ENCODE assay signal across 10 mouse cellular contexts in genomic region chr2:24386158-24386963, GRCm38 (mm10). TPM values are rescaled to one million over a fixed set of nuclear protein-coding genes. Genes with fewer than 3 reads are reported as not detected.
DNase-seq lines count a peak whose midpoint lies in the region; ATAC-seq and TF ChIP-seq lines count a peak whose summit lies in the region.
"Had no signal": no experiment of that assay in that cellular context is flagged by ENCODE, and none has a peak within 500 bp of the region (broad histone marks: within the 10 kb centered on the region; RNA-seq: fewer than 3 reads in every experiment).

No protein-coding gene starts in this region.

- no peak for TF ChIP-seq CTCF in E14TG2a.4 (conservative IDR thresholded peaks at IDR 0.05; ENCODE audit: low read length)

- H3K27ac ChIP-seq in liver, embryonic 11.5 days (ENCODE audit: low read depth, low read length): peak overlapping the region; percentile 86
- no peak overlapping the region for H3K27ac ChIP-seq in midbrain, embryonic 15.5 days

- peaks cover 32% of the 10 kb centered on the region for H3K4me1 ChIP-seq in E14TG2a.4 (replicated peaks; ENCODE audit: low read depth, low read length)
- peaks cover 10% of the 10 kb centered on the region; the same call in 1 of the 2 replicates for H3K4me1 ChIP-seq in liver, embryonic 11.5 days (replicated peaks; ENCODE audit: control insufficient read depth, insufficient read depth, low read length)
- no peaks in the 10 kb centered on the region for H3K4me1 ChIP-seq in midbrain, embryonic 15.5 days

- DNase-seq in A20 (ENCODE audit: low read depth, low spot score) (peak; percentile 88), adipocyte (ENCODE audit: low spot score) (no peak)
- DNase-seq in liver, embryonic 11.5 days (ENCODE audit: low spot score): peak; percentile 48
- DNase-seq in cerebellum, adult 11 months: no peak
- DNase-seq in right cerebral cortex, postnatal 25 days: no peak

- 48% methylated on average over 21 of the region's 21 CpGs for WGBS in liver, embryonic 11.5 days
- 87% methylated on average over 21 of the region's 21 CpGs for WGBS in midbrain, embryonic 15.5 days

- no peaks in the 10 kb centered on the region for H3K36me3 ChIP-seq in E14TG2a.4 (ENCODE audit: insufficient read depth, low read length)
- no peaks in the 10 kb centered on the region for H3K36me3 ChIP-seq in liver, embryonic 11.5 days (ENCODE audit: control insufficient read depth, insufficient read depth, low read length)
- H3K36me3 ChIP-seq in midbrain, embryonic 15.5 days (replicated peaks): no peaks in the 10 kb centered on the region

- no peaks in the 10 kb centered on the region for H3K9me3 ChIP-seq in E14TG2a.4 (ENCODE audit: low read length)
- H3K9me3 ChIP-seq in liver, embryonic 11.5 days (ENCODE audit: control insufficient read depth, low read length): no peaks in the 10 kb centered on the region
- no peaks in the 10 kb centered on the region for H3K9me3 ChIP-seq in midbrain, embryonic 15.5 days

- H3K4me3 ChIP-seq in E14TG2a.4 (replicated peaks; ENCODE audit: low read length): peak overlapping the region; percentile 60
- H3K4me3 ChIP-seq in liver, embryonic 11.5 days (ENCODE audit: low read depth, low read length): peak overlapping the region; percentile 53
- H3K4me3 ChIP-seq in midbrain, embryonic 15.5 days: no peak overlapping the region

- H3K9ac ChIP-seq in liver, embryonic 11.5 days (ENCODE audit: low read depth, low read length): peak overlapping the region; percentile 75
- H3K9ac ChIP-seq in midbrain, embryonic 15.5 days: no peak overlapping the region

- H3K27me3 ChIP-seq in E14TG2a.4 (ENCODE audit: insufficient read depth, low read length): peaks cover 9% of the 10 kb centered on the region
- no peaks in the 10 kb centered on the region for H3K27me3 ChIP-seq in liver, embryonic 11.5 days (replicated peaks; ENCODE audit: control insufficient read depth, insufficient read depth, low read length)
- no peaks in the 10 kb centered on the region for H3K27me3 ChIP-seq in midbrain, embryonic 15.5 days (replicated peaks)

- ATAC-seq in liver, embryonic 11.5 days (replicated peaks; ENCODE audit: low FRiP score): peak; percentile 60
- ATAC-seq in neutrophil, adult 5-6 weeks (ENCODE audit: extremely low read depth, insufficient number of reproducible peaks, low FRiP score, poor library complexity, severe bottlenecking): peak; percentile 66
- ATAC-seq in midbrain, embryonic 15.5 days (replicated peaks): no peak
- ATAC-seq: intestine, postnatal 0 days had no signal

- peak overlapping the region; percentile 68 for H3K4me2 ChIP-seq in liver, embryonic 11.5 days
- H3K4me2 ChIP-seq in midbrain, embryonic 15.5 days: no peak overlapping the region
- H3K4me2 ChIP-seq: midbrain, embryonic 11.5 days had no signal

RNA-seq across cellular contexts. Expression of gene Psd4, which starts 19.0 kb away (rescaled TPM):
- 13.1 and 17.3 TPM in 2 replicates for polyA plus RNA-seq in liver, embryonic 11.5 days (2014; fragmentation: Nextera tagmentation; extraction: Ambion mirVana)
- total RNA-seq in neutrophil, adult 5-6 weeks (2017): 132 and 154 TPM in 2 replicates
- 0.69 and 0.72 TPM in 2 replicates for polyA plus RNA-seq in midbrain, embryonic 15.5 days (2015; fragmentation: Nextera tagmentation; extraction: Ambion mirVana)

RNA-seq across cellular contexts. Expression of gene Il1rn, which starts 49.7 kb away (rescaled TPM):
- 0.17 and 0.34 TPM in 2 replicates for polyA plus RNA-seq in liver, embryonic 11.5 days (2014; fragmentation: Nextera tagmentation; extraction: Ambion mirVana)
- total RNA-seq in neutrophil, adult 5-6 weeks (2017): 188 TPM in 2 replicates
- 0.72 TPM in 1 of 2 replicates, not detected in the other for polyA plus RNA-seq in midbrain, embryonic 15.5 days (2015; fragmentation: Nextera tagmentation; extraction: Ambion mirVana)

Comparison
In these comparisons a context has a peak if more than half of its experiments do, and no peak if none do; other contexts are left out.
1. DNase-seq: peak in A20 (single experiment) and liver, embryonic 11.5 days (single experiment); none in cerebellum, adult 11 months (single experiment), right cerebral cortex, postnatal 25 days (single experiment) and adipocyte (single experiment).